ENCODE assay signal across 11 mouse cellular contexts in genomic region chr1:39317935-39318334, GRCm38 (mm10). TPM values are rescaled to one million over a fixed set of nuclear protein-coding genes. Genes with fewer than 3 reads are reported as not detected.
DNase-seq lines count a peak whose midpoint lies in the region; TF ChIP-seq lines count a peak whose summit lies in the region.
"Had no signal": no experiment of that assay in that cellular context is flagged by ENCODE, and none has a peak within 500 bp of the region (broad histone marks: within the 10 kb centered on the region; RNA-seq: fewer than 3 reads in every experiment).

No protein-coding gene starts in this region.

- no peak overlapping the region for H3K4me3 ChIP-seq in layer of hippocampus, adult 2 months
- H3K4me3 ChIP-seq: limb, embryonic 12.5 days; midbrain, embryonic 15.5 days had no signal

- no peak for TF ChIP-seq CTCF in layer of hippocampus, adult 2 months (conservative IDR thresholded peaks at IDR 0.05)

- peak overlapping the region; percentile 6; the same call in 1 of the 2 replicates for H3K27ac ChIP-seq in layer of hippocampus, adult 2 months
- H3K27ac ChIP-seq: limb, embryonic 12.5 days; midbrain, embryonic 15.5 days had no signal

- peak in 1 of 2 experiments; percentile 16 for DNase-seq in layer of hippocampus, adult 2 months (ENCODE audit: low spot score in 2 of 2)
- DNase-seq in layer of hippocampus, adult 9-11 months = no peak
- DNase-seq in adrenal gland, adult 8-10 months = peak; percentile 61
- peak; percentile 81 for DNase-seq in gonadal fat pad, adult 2 months (ENCODE audit: low read depth)
- peak; percentile 54 for DNase-seq in lung, postnatal 14 days
- no peak for DNase-seq in testis, postnatal 14 days (ENCODE audit: low spot score)
- no peak for DNase-seq in B cell, adult 2 months
- DNase-seq: cerebellum, adult 11-12 months; thymus, postnatal 14 days had no signal

RNA-seq across cellular contexts. Expression of gene Rpl31, which starts 49.7 kb away (rescaled TPM):
- 100 to 1,000 TPM; 538 to 549 TPM for total RNA-seq in layer of hippocampus, adult 2 months (2021)
- 100 to 1,000 TPM; 589 to 669 (median 644) TPM for total RNA-seq in adrenal gland, adult 8-10 months (2022)
- 262 and 309 TPM in 2 replicates for polyA plus RNA-seq in gonadal fat pad, adult 2 months (2012; rRNA removed)

Comparison
In these comparisons a context has a peak if more than half of its experiments do, and no peak if none do; other contexts are left out.
1. DNase-seq: peak in adrenal gland, adult 8-10 months (single experiment), gonadal fat pad, adult 2 months (single experiment) and lung, postnatal 14 days (single experiment); none in layer of hippocampus, adult 9-11 months (single experiment), testis, postnatal 14 days (single experiment) and B cell, adult 2 months (0 of 2).